ENCODE assay signal across 8 mouse cellular contexts in genomic region chr4:141964575-141964974, GRCm38 (mm10). TPM values are rescaled to one million over a fixed set of nuclear protein-coding genes. Genes with fewer than 3 reads are reported as not detected.
A peak's percentile ranks its signal among the peaks of the same experiment; 100 is the strongest.
DNase-seq lines count a peak whose midpoint lies in the region; ATAC-seq and TF ChIP-seq lines count a peak whose summit lies in the region.
"Had no signal": no experiment of that assay in that cellular context is flagged by ENCODE, and none has a peak within 500 bp of the region (broad histone marks: within the 10 kb centered on the region; RNA-seq: fewer than 3 reads in every experiment).

No protein-coding gene starts in this region.

- H3K27me3 ChIP-seq in heart, embryonic 16.5 days (ENCODE audit: control insufficient read depth, insufficient read depth, low read length) = no peaks in the 10 kb centered on the region
- no peaks in the 10 kb centered on the region for H3K27me3 ChIP-seq in hindbrain, embryonic 15.5 days
- H3K27me3 ChIP-seq in liver, embryonic 12.5 days (replicated peaks) = no peaks in the 10 kb centered on the region

- intact Hi-C loops in heart, postnatal 25 days (cut with DNase I) = no loop called here

- H3K9me3 ChIP-seq in heart, embryonic 16.5 days (replicated peaks; ENCODE audit: control insufficient read depth, low read length) = peaks cover 7% of the 10 kb centered on the region
- H3K9me3 ChIP-seq in hindbrain, embryonic 15.5 days = no peaks in the 10 kb centered on the region
- no peaks in the 10 kb centered on the region for H3K9me3 ChIP-seq in liver, embryonic 12.5 days (replicated peaks)

- no peak for TF ChIP-seq CTCF in brain, embryonic 14.5 days (IDR thresholded peaks at IDR 0.05; ENCODE audit: borderline replicate concordance, extremely low read depth, insufficient read depth, insufficient read length)

- H3K4me3 ChIP-seq in heart, embryonic 16.5 days (ENCODE audit: low read length) = no peak overlapping the region
- no peak overlapping the region for H3K4me3 ChIP-seq in hindbrain, embryonic 15.5 days
- H3K4me3 ChIP-seq in liver, embryonic 12.5 days = no peak overlapping the region

- peaks cover 9% of the 10 kb centered on the region; the same call in 1 of the 2 replicates for H3K4me1 ChIP-seq in heart, embryonic 16.5 days (ENCODE audit: control insufficient read depth, insufficient read depth, low read length)
- 0 out of 2 replicates have a peak, but pooled peaks cover 6% of the 10 kb centered on the region for H3K4me1 ChIP-seq in hindbrain, embryonic 15.5 days (replicated peaks)
- H3K4me1 ChIP-seq in liver, embryonic 12.5 days = 0 out of 2 replicates have a peak, but pooled peaks cover 4% of the 10 kb centered on the region

- no peaks in the 10 kb centered on the region for H3K36me3 ChIP-seq in heart, embryonic 16.5 days (ENCODE audit: control insufficient read depth, insufficient read depth)
- no peaks in the 10 kb centered on the region for H3K36me3 ChIP-seq in hindbrain, embryonic 15.5 days
- H3K36me3 ChIP-seq in liver, embryonic 12.5 days = no peaks in the 10 kb centered on the region

- H3K27ac ChIP-seq in heart, embryonic 16.5 days (ENCODE audit: low read length) = no peak overlapping the region
- no peak overlapping the region for H3K27ac ChIP-seq in hindbrain, embryonic 15.5 days (replicated peaks)
- H3K27ac ChIP-seq in liver, embryonic 12.5 days = no peak overlapping the region

- DNase-seq in heart, postnatal 25 days (ENCODE audit: low spot score) = no peak
- peak; percentile 67 for DNase-seq in brain, embryonic 14.5 days (ENCODE audit: low read depth)
- peak; percentile 36 for DNase-seq in lung, postnatal 14 days
- no peak for DNase-seq in adrenal gland, adult (ENCODE audit: inconsistent age in 2 of 2, low spot score in 1 of 2)

- no peak for TF ChIP-seq POLR2A in brain, embryonic 14.5 days (IDR thresholded peaks at IDR 0.05; ENCODE audit: borderline replicate concordance, extremely low read depth, insufficient read depth, insufficient read length, poor library complexity, severe bottlenecking)

- H3K4me2 ChIP-seq in heart, embryonic 16.5 days (ENCODE audit: low read depth, low read length) = peak overlapping the region; percentile 3; the same call in 1 of the 2 replicates
- no peak overlapping the region for H3K4me2 ChIP-seq in hindbrain, embryonic 15.5 days
- no peak overlapping the region for H3K4me2 ChIP-seq in liver, embryonic 12.5 days

- no peak overlapping the region for H3K9ac ChIP-seq in heart, embryonic 16.5 days (ENCODE audit: low read length)
- H3K9ac ChIP-seq in hindbrain, embryonic 15.5 days = no peak overlapping the region
- no peak overlapping the region for H3K9ac ChIP-seq in liver, embryonic 12.5 days

- whole genome bisulfite sequencing in heart, embryonic 16.5 days = 16% methylated on average over 5 of the region's 6 CpGs
- WGBS in hindbrain, embryonic 15.5 days = 20% methylated on average over 6 of the region's 6 CpGs
- 34% methylated on average over 6 of the region's 6 CpGs for WGBS in liver, embryonic 12.5 days (ENCODE audit: insufficient replicate concordance)

- ATAC-seq in heart, embryonic 16.5 days (replicated peaks; ENCODE audit: extremely low read depth, insufficient read depth, low FRiP score) = peak; percentile 73; the same call in 1 of the 2 replicates
- ATAC-seq in hindbrain, embryonic 15.5 days (ENCODE audit: low FRiP score, low read depth) = 0 out of 2 replicates have a peak, but pooled peaks have one; percentile 56
- ATAC-seq in liver, embryonic 12.5 days = no peak

RNA-seq across cellular contexts. Expression of gene Fhad1, which starts 50.3 kb away (rescaled TPM):
- 3.0 and 4.0 TPM in 2 replicates for polyA plus RNA-seq in heart, embryonic 16.5 days (2015; fragmentation: Nextera tagmentation; extraction: Ambion mirVana)
- under 1 TPM; 0.05 to 0.31 TPM for total RNA-seq in heart, postnatal 25 days (2021)
- polyA plus RNA-seq in brain, embryonic 14.5 days (2012; rRNA removed) = 1.3 and 3.1 TPM in 2 replicates
- 4.1 and 5.3 TPM in 2 replicates for polyA plus RNA-seq in hindbrain, embryonic 15.5 days (2015; fragmentation: Nextera tagmentation; extraction: Ambion mirVana)
- polyA plus RNA-seq in liver, embryonic 12.5 days (2016; fragmentation: Nextera tagmentation; extraction: Ambion mirVana) = 0.61 and 0.96 TPM in 2 replicates
- total RNA-seq: MEL had no signal

Comparison
In these comparisons a context has a peak if more than half of its experiments do, and no peak if none do; other contexts are left out.
1. DNase-seq: peak in brain, embryonic 14.5 days (single experiment) and lung, postnatal 14 days (single experiment); none in heart, postnatal 25 days (single experiment) and adrenal gland, adult (0 of 2).